ENCODE assay signal across 8 mouse cellular contexts in the genomic region with DNA sequence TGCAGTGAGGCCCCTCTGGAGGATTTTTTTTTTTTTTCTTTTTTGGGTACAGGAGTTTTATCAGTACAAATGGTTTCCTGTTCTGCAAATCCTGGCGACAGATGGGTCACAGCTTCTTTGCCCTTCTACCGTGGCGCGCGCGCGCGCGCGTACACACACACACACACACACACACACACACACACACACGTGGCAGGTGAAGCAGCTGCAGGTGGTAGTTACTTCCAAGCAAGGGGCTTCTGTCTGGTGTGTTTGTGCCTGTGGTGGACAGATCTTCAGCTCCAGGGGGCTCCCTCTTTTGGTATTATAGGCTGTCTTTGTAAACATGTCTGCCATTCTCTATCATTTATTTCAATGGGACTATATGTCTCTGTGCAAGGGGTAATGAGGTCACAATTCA. TPM values are rescaled to one million over a fixed set of nuclear protein-coding genes. Genes with fewer than 3 reads are reported as not detected.
A peak's percentile ranks its signal among the peaks of the same experiment; 100 is the strongest.
DNase-seq lines count a peak whose midpoint lies in the region; ATAC-seq and TF ChIP-seq lines count a peak whose summit lies in the region.

No protein-coding gene starts in this region.

- no peaks in the 10 kb centered on the region for H3K36me3 ChIP-seq in E14TG2a.4 (ENCODE audit: insufficient read depth, low read length)
- no peaks in the 10 kb centered on the region for H3K36me3 ChIP-seq in embryonic facial prominence, embryonic 13.5 days
- H3K36me3 ChIP-seq in neural tube, embryonic 14.5 days (ENCODE audit: control insufficient read depth, insufficient read depth, low read length): no peaks in the 10 kb centered on the region

- under 1% methylated on average over 11 of the region's 11 CpGs for WGBS in embryonic facial prominence, embryonic 13.5 days
- 0% methylated on average over 11 of the region's 11 CpGs for whole genome bisulfite sequencing in neural tube, embryonic 14.5 days

- H3K9ac ChIP-seq in embryonic facial prominence, embryonic 13.5 days: no peak overlapping the region
- peak overlapping the region; percentile 78; the same call in 1 of the 2 replicates for H3K9ac ChIP-seq in neural tube, embryonic 14.5 days (replicated peaks; ENCODE audit: low read depth, low read length)

- peak overlapping the region; percentile 78 for H3K4me3 ChIP-seq in E14TG2a.4 (replicated peaks; ENCODE audit: low read length)
- peak overlapping the region; percentile 69 for H3K4me3 ChIP-seq in embryonic facial prominence, embryonic 13.5 days
- H3K4me3 ChIP-seq in left cerebral cortex, adult 2 months: peak overlapping the region; percentile 80
- peak overlapping the region; percentile 84 for H3K4me3 ChIP-seq in neural tube, embryonic 14.5 days (ENCODE audit: low read depth, low read length)

- DNase-seq in adrenal gland, postnatal 10 days: peak; percentile 1
- no peak for DNase-seq in adrenal gland, adult 8-10 months
- DNase-seq in left cerebral cortex, adult 2 months (ENCODE audit: extremely low spot score in 1 of 2, low spot score in 2 of 2): peak; percentile 10
- DNase-seq in gastrocnemius, postnatal 14 days: no peak

- no peak overlapping the region for H3K27ac ChIP-seq in embryonic facial prominence, embryonic 13.5 days
- peak overlapping the region; percentile 88; the same call in 1 of the 2 replicates for H3K27ac ChIP-seq in left cerebral cortex, adult 2 months
- peak overlapping the region; percentile 78 for H3K27ac ChIP-seq in neural tube, embryonic 14.5 days (ENCODE audit: low read depth, low read length)

- ATAC-seq in embryonic facial prominence, embryonic 13.5 days (ENCODE audit: insufficient number of reproducible peaks, insufficient read depth, low FRiP score, low TSS enrichment, low read depth): no peak
- peak; percentile 10; the same call in 1 of the 2 replicates for ATAC-seq in neural tube, embryonic 14.5 days (ENCODE audit: low read depth)
- no peak for ATAC-seq in megakaryocyte progenitor cell, adult 5-6 weeks (replicated peaks; ENCODE audit: poor library complexity)

- peaks cover 58% of the 10 kb centered on the region for H3K27me3 ChIP-seq in E14TG2a.4 (ENCODE audit: insufficient read depth, low read length)
- H3K27me3 ChIP-seq in embryonic facial prominence, embryonic 13.5 days: peaks cover 63% of the 10 kb centered on the region
- no peaks in the 10 kb centered on the region for H3K27me3 ChIP-seq in neural tube, embryonic 14.5 days (ENCODE audit: control insufficient read depth, insufficient read depth, low read length)

- peaks cover 11% of the 10 kb centered on the region; the same call in 1 of the 2 replicates for H3K4me1 ChIP-seq in E14TG2a.4 (replicated peaks; ENCODE audit: low read depth, low read length)
- peaks cover 8% of the 10 kb centered on the region; the same call in 1 of the 2 replicates for H3K4me1 ChIP-seq in embryonic facial prominence, embryonic 13.5 days
- peaks cover 16% of the 10 kb centered on the region; the same call in 1 of the 2 replicates for H3K4me1 ChIP-seq in neural tube, embryonic 14.5 days (ENCODE audit: control insufficient read depth, insufficient read depth, low read length)

- intact Hi-C loops in left cerebral cortex, adult 2 months (cut with DNase I): loop anchor here (10.0 kb wide), 2 partner anchors 683 to 1387 kb away; no protein-coding TSS in a partner anchor
- intact Hi-C loops in gastrocnemius, postnatal 14 days (cut with DNase I; ENCODE audit: low total_unique reads): no loop called here

- peak overlapping the region; percentile 97 for H3K4me2 ChIP-seq in embryonic facial prominence, embryonic 13.5 days
- peak overlapping the region; percentile 67 for H3K4me2 ChIP-seq in neural tube, embryonic 14.5 days (ENCODE audit: low read depth, low read length)

- no peak for TF ChIP-seq CTCF in E14TG2a.4 (conservative IDR thresholded peaks at IDR 0.05; ENCODE audit: low read length)
- no peak for TF ChIP-seq CTCF in left cerebral cortex, adult 2 months (IDR thresholded peaks at IDR 0.05)

- H3K9me3 ChIP-seq in E14TG2a.4 (ENCODE audit: low read length): no peaks in the 10 kb centered on the region
- no peaks in the 10 kb centered on the region for H3K9me3 ChIP-seq in embryonic facial prominence, embryonic 13.5 days
- no peaks in the 10 kb centered on the region for H3K9me3 ChIP-seq in neural tube, embryonic 14.5 days (ENCODE audit: control insufficient read depth, low read length)

RNA-seq across cellular contexts. Expression of a gene that starts 2.2 kb away (rescaled TPM):
- under 1 TPM; 0.48 to 0.67 TPM for total RNA-seq in adrenal gland, postnatal 10 days (2021)
- total RNA-seq in adrenal gland, adult 8-10 months (2022): 1 to 10 TPM in 1 of 4 experiments, under 1 TPM in 2, not detected in 1; 0.03 to 1.5 (median 0.22) TPM
- polyA plus RNA-seq in embryonic facial prominence, embryonic 13.5 days (2015; fragmentation: Nextera tagmentation; extraction: Ambion mirVana): 1.5 and 2.0 TPM in 2 replicates
- total RNA-seq in left cerebral cortex, adult 2 months (2021): 10 to 100 TPM; 18.6 to 18.8 TPM
- 18.2 and 25.1 TPM in 2 replicates for polyA plus RNA-seq in neural tube, embryonic 14.5 days (2014; fragmentation: Nextera tagmentation; extraction: Ambion mirVana)
- not detected in 2 replicates for total RNA-seq in megakaryocyte progenitor cell, adult 5-6 weeks (2015)
- not detected in 2 replicates for total RNA-seq in megakaryocyte progenitor cell, adult 5-6 weeks (2017)
- under 1 TPM; 0.18 to 0.25 TPM for total RNA-seq in gastrocnemius, postnatal 14 days (2021)

Comparison
In these comparisons a context has a peak if more than half of its experiments do, and no peak if none do; other contexts are left out.
1. DNase-seq: peak in adrenal gland, postnatal 10 days (single experiment) and left cerebral cortex, adult 2 months (2 of 2); none in adrenal gland, adult 8-10 months (single experiment) and gastrocnemius, postnatal 14 days (single experiment).
2. RNA of a gene that starts 2.2 kb away (total RNA-seq): 18.6 to 18.8 TPM in left cerebral cortex, adult 2 months; 0.48 to 0.67 TPM in adrenal gland, postnatal 10 days, 0.18 to 0.25 TPM in gastrocnemius, postnatal 14 days, 0.03 to 1.5 TPM in adrenal gland, adult 8-10 months and not detected in megakaryocyte progenitor cell, adult 5-6 weeks; every median in the first group is over 4 times any median in the second.
3. Peak in every context shown above with its lines, with median percentiles within 50 percentile points of each other: H3K4me3 ChIP-seq.